Mouse (Mus musculus) heart, postnatal 0 days (tissue): ENCODE results near the gene Nrxn1. TPM values are rescaled to one million over a fixed set of nuclear protein-coding genes. Genes with fewer than 3 reads are reported as not detected.

Experiments
- ATAC-seq: fragments of 200-750 bp; cut with Nextera tagmentation; 2 replicates; pipeline ENCODE4 v1.8.0; 2017; ENCODE audit warnings: low read depth, moderate number of reproducible peaks, moderate library complexity; ENCODE audit not compliant: insufficient read depth
- DNase-seq: peaks from one replicate; pipeline ENCODE4 v3.0.0-alpha.2; 2016; ENCODE audit warnings: low spot score
- H3K27ac ChIP-seq: fragments of 300-500 bp; sonication (generic); 2 replicates; pipeline ENCODE4 v1.5.1; 2014; ENCODE audit warnings: low read depth, mild to moderate bottlenecking
- H3K27me3 ChIP-seq: fragments of 300-500 bp; sonication (generic); 2 replicates; pipeline ENCODE4 v1.6.1; 2014; ENCODE audit warnings: low read length, mixed read lengths; ENCODE audit not compliant: control insufficient read depth, insufficient read depth
- H3K36me3 ChIP-seq: fragments of 300-500 bp; sonication (generic); replicated peaks from 2 replicates; pipeline ENCODE4 v1.6.1; 2014; ENCODE audit warnings: low read length, mixed read lengths; ENCODE audit not compliant: control insufficient read depth, insufficient read depth
- H3K4me1 ChIP-seq: fragments of 300-500 bp; sonication (generic); 2 replicates; pipeline ENCODE4 v1.6.1; 2014; ENCODE audit warnings: antibody characterized with exemption; ENCODE audit not compliant: control insufficient read depth, insufficient read depth
- H3K4me2 ChIP-seq: fragments of 300-500 bp; sonication (generic); 2 replicates; pipeline ENCODE4 v1.6.1; 2014; ENCODE audit warnings: low read depth, mild to moderate bottlenecking, low read length, moderate library complexity
- H3K4me3 ChIP-seq: fragments of 300-500 bp; sonication (generic); 2 replicates; pipeline ENCODE4 v1.5.1; 2014; ENCODE audit warnings: low read depth, low read length
- H3K9ac ChIP-seq: fragments of 300-500 bp; sonication (generic); replicated peaks from 2 replicates; pipeline ENCODE4 v1.6.1; 2014; ENCODE audit warnings: low read depth, low read length, mixed read lengths
- H3K9me3 ChIP-seq: fragments of 300-500 bp; sonication (generic); replicated peaks from 2 replicates; pipeline ENCODE4 v1.6.1; 2016; ENCODE audit warnings: low read length; ENCODE audit not compliant: control insufficient read depth
- CTCF ChIP-seq: IDR thresholded peaks from 2 replicates; pipeline ENCODE4 v1.5.1; 2016; ENCODE audit warnings: antibody characterized with exemption, control low read depth, low read depth
- EP300 ChIP-seq: IDR thresholded peaks from 2 replicates; pipeline ENCODE4 v1.6.1; 2016; ENCODE audit warnings: antibody characterized with exemption, low read depth
- WGBS: fragments of 180-500 bp; shearing (Covaris S2); extraction: QIAGEN DNeasy Blood & Tissue Kit; methylation state at CpG from one replicate; pipeline ENCODE4 v1.1.7; 2014; 5-methylcytosine and 5-hydroxymethylcytosine counted together
- polyA plus RNA-seq: library from polyadenylated mRNA; unstranded; fragments of >200 nt; fragmentation: Nextera tagmentation; extraction: Ambion mirVana; gene quantifications from 2 replicates; pipeline ENCODE4 v1.2.1, GENCODE M21; 2015
- total RNA-seq: library from RNA; depleted of rRNA; stranded (reverse); fragments of >200 nt; gene quantifications from 2 replicates; pipeline ENCODE4 v1.2.3, GENCODE M21; 2014; ENCODE audit warnings: low replicate concordance

The Nrxn1 gene
- total and polyA plus RNA-seq, 2 experiments from 2014 or later: 1.1 to 4.1 TPM

GRCm38 (mm10) chr17:90435836-90436235 is 657.0 kb downstream of the Nrxn1 start:
- TF ChIP-seq EP300 (no peak), CTCF (no peak)
- H3K36me3 ChIP-seq: no peaks in the 10 kb centered on the region
- H3K27ac ChIP-seq: no peak overlapping the region
- H3K4me2 ChIP-seq: no peak overlapping the region
- ATAC-seq (no peak), DNase-seq (no peak)
- H3K27me3 ChIP-seq: no peaks in the 10 kb centered on the region
- H3K9me3 ChIP-seq: no peaks in the 10 kb centered on the region
- no peak overlapping the region for H3K9ac ChIP-seq
- no peaks in the 10 kb centered on the region for H3K4me1 ChIP-seq
- no peak overlapping the region for H3K4me3 ChIP-seq

DNA sequence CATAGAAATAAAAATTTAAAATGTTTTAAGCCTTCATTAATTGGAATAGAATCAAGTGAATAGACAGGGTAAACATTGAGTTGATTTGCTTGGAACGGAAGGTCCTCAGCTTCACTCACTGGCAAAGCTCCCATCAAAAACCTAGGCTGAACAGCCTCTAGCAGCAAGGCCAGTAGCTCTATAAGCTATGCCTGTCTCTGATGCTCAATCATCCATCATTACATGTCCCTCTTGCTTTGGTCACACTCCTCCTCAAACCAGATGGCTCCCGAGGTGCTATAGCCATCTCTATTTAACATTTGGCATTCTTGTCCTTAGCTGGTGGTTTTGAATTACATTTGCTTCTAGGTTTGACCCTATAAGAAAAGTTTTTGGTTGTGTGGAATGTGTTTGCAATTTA is 657.5 kb downstream of the Nrxn1 start:
- no peak for ATAC-seq
- H3K27me3 ChIP-seq: no peaks in the 10 kb centered on the region
- no peak overlapping the region for H3K4me3 ChIP-seq
- H3K4me1 ChIP-seq: no peaks in the 10 kb centered on the region
- no peaks in the 10 kb centered on the region for H3K9me3 ChIP-seq
- no peak overlapping the region for H3K27ac ChIP-seq
- H3K4me2 ChIP-seq: no peak overlapping the region
- DNase-seq: no peak
- no peak overlapping the region for H3K9ac ChIP-seq
- no peaks in the 10 kb centered on the region for H3K36me3 ChIP-seq
- WGBS: 82% methylated on average over 2 of the region's 2 CpGs
- TF ChIP-seq EP300 (no peak), CTCF (no peak)

DNA sequence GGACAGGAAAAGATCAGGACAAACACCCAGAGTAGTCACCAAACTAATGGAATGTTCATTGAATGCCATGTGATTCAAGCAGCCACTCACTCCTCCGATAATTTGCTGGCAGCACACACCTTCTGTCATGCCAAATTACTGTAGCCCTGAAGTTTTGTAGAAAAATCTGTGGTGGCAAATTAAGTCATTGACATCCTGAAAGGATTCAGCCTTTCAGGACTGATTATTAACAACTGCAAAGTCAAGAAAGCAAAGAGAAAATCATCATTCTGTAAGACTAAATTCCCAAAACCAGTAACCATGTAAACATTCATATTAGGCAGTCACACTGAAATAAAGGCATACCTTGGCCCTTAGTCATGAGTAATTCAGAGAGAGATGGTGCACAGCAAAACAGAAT is 662.7 kb downstream of the Nrxn1 start:
- Histone ChIP-seq H3K9me3 (no peaks in the 10 kb centered on the region), H3K36me3 (no peaks in the 10 kb centered on the region), H3K4me2 (no peak overlapping the region), H3K9ac (no peak overlapping the region), H3K4me1 (no peaks in the 10 kb centered on the region), H3K27ac (no peak overlapping the region), H3K4me3 (no peak overlapping the region), H3K27me3 (no peaks in the 10 kb centered on the region)
- DNase-seq (no peak), ATAC-seq (no peak)
- 82% methylated on average over 1 of the region's 1 CpGs for WGBS
- TF ChIP-seq CTCF (no peak), EP300 (no peak)

GRCm38 (mm10) chr17:90425974-90426373 is 666.9 kb downstream of the Nrxn1 start:
- Histone ChIP-seq H3K27me3 (no peaks in the 10 kb centered on the region), H3K36me3 (no peaks in the 10 kb centered on the region), H3K4me3 (no peak overlapping the region), H3K4me2 (no peak overlapping the region), H3K9ac (no peak overlapping the region), H3K4me1 (no peaks in the 10 kb centered on the region), H3K9me3 (no peaks in the 10 kb centered on the region), H3K27ac (no peak overlapping the region)
- DNase-seq: no peak
- 72% methylated on average over 3 of the region's 3 CpGs for WGBS
- no peak for ATAC-seq
- TF ChIP-seq CTCF: no peak
- TF ChIP-seq EP300: no peak

DNA sequence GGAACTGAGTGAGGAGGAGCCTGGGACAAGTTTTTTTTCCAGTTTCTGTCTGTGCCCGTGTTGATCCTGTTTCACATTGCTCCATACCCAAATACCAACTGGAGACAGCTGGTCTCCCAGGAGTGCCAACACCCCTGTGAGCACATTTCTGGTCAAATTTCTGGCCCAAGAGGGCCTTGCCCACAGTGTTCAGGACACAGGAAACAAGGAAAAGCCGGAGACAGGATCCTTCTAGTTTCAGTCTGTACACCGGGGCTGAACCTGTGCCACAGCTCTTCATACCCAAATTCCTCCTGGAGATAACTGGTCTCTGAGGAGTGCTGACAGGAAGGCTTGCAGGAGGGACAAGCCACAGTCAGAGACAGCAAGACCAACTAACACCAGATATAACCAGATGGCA is 670.3 kb downstream of the Nrxn1 start:
- TF ChIP-seq CTCF (no peak), EP300 (no peak)
- H3K27ac ChIP-seq: no peak overlapping the region
- H3K4me1 ChIP-seq: no peaks in the 10 kb centered on the region
- no peaks in the 10 kb centered on the region for H3K27me3 ChIP-seq
- no peak overlapping the region for H3K4me3 ChIP-seq
- ATAC-seq (no peak), DNase-seq (no peak)
- no peaks in the 10 kb centered on the region for H3K9me3 ChIP-seq
- WGBS: 41% methylated on average over 3 of the region's 3 CpGs
- H3K4me2 ChIP-seq: no peak overlapping the region
- no peaks in the 10 kb centered on the region for H3K36me3 ChIP-seq
- H3K9ac ChIP-seq: no peak overlapping the region

GRCm38 (mm10) chr17:90420757-90421156 is 672.1 kb downstream of the Nrxn1 start:
- no peak for ATAC-seq
- WGBS: 85% methylated on average over 2 of the region's 2 CpGs

More at GRCm38 (mm10) chr17:90420757-90421156, 672.1 kb downstream of the Nrxn1 start:
- DNase-seq: no peak
- Histone ChIP-seq H3K4me2 (no peak overlapping the region), H3K27ac (no peak overlapping the region), H3K36me3 (no peaks in the 10 kb centered on the region), H3K9me3 (no peaks in the 10 kb centered on the region), H3K4me1 (no peaks in the 10 kb centered on the region), H3K27me3 (no peaks in the 10 kb centered on the region), H3K9ac (no peak overlapping the region), H3K4me3 (no peak overlapping the region)
- TF ChIP-seq CTCF (no peak), EP300 (no peak)
